Mouse (Mus musculus): Measurements from ENCODE around the gene Ppp1cb.

GRCm38 (mm10) chr5:32416881-32417280, 41.8 kb upstream of the Ppp1cb start:
- no peak for TF ChIP-seq CTCF (IDR thresholded peaks at IDR 0.05)
- peak; percentile 90 for TF ChIP-seq EP300 (IDR thresholded peaks at IDR 0.05)
